Mouse (Mus musculus) gastrocnemius, postnatal 25 days (tissue): Measurements from ENCODE around the gene Ttc26. TPM values are rescaled to one million over a fixed set of nuclear protein-coding genes. Genes with fewer than 3 reads are reported as not detected.

ENCODE experiments used
- DNase-seq: peaks from one replicate; pipeline ENCODE4 v3.0.0; 2022
- total RNA-seq, 2 experiments: library from RNA; stranded (reverse); gene quantifications; 1 replicate in 1 of 2; 2 replicates in 1 of 2; pipeline ENCODE4 v1.2.3; 2021

Ttc26 gene
- total RNA-seq, 2 experiments from 2014 or later: 1.1 to 1.7 TPM

- no peak for DNase-seq
Observed at GRCm38 (mm10) chr6:38458075-38458474, 76.8 kb downstream of the Ttc26 start.

DNA sequence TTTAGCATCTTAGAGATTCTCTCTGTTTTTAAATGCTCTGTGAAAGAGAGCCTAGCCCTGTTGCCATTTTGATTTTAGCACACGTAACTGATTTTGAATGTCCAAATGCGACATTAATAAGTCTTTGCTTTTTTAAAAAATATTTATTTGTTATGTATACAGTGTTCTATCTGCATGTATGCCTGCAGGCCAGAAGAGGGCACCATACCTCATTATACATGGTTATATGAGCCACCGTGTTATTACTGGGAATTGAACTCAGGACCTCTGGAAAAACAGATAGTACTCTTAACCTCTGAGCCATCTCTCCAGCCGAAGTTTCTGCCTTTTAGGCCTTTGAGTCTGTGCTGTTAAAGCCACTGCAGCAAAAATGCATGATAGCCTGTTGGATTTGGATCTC, 88.3 kb downstream of the Ttc26 start:
- no peak for DNase-seq

Other genes starting within 250 kb of the Ttc26 start
- gene D630045J12Rik, start 127.5 kb upstream of the Ttc26 start, total RNA-seq: under 1 TPM; 0.46 to 0.56 TPM
- gene Zc3hav1l, start 82.2 kb upstream of the Ttc26 start, total RNA-seq: 1 to 10 TPM in 1 of 2 experiments, under 1 TPM in 1; 0.84 to 1.0 TPM
- 1 to 10 TPM; 5.1 to 6.9 TPM for gene Zc3hav1, start 26.9 kb upstream of the Ttc26 start, total RNA-seq
- gene Ubn2, start 52.5 kb downstream of the Ttc26 start, total RNA-seq: 10 to 100 TPM; 19.6 to 21.6 TPM
- 100 to 1,000 TPM; 167 to 170 TPM for gene Fmc1, start 152.0 kb downstream of the Ttc26 start, total RNA-seq
- gene Luc7l2, start 169.9 kb downstream of the Ttc26 start, total RNA-seq: 10 to 100 TPM; 97.7 to 97.8 TPM